Mouse (Mus musculus): ENCODE measurements around the gene Pnldc1.
A peak's percentile ranks its signal among the peaks of the same experiment; 100 is the strongest.

- TF ChIP-seq CTCF (conservative IDR thresholded peaks at IDR 0.05; ENCODE audit: insufficient read depth, insufficient read length, low read depth, low read length): peak; percentile 77
- no peak for TF ChIP-seq POLR2A (IDR thresholded peaks at IDR 0.05; ENCODE audit: low read depth, low read length)
Observed at GRCm38 (mm10) chr17:12880178-12880577, 29.9 kb downstream of the Pnldc1 start.
